Mouse (Mus musculus) E14TG2a.4 (cell line): Measurements from ENCODE around the gene Tpm3.

ENCODE experiments used
- H3K27me3 ChIP-seq: 2 replicates; pipeline ENCODE4 v1.6.1; 2014; ENCODE audit warnings: low read length, control low read depth; ENCODE audit not compliant: insufficient read depth
- H3K36me3 ChIP-seq: 2 replicates; pipeline ENCODE4 v1.6.1; 2014; ENCODE audit warnings: low read length, control low read depth; ENCODE audit not compliant: insufficient read depth
- H3K4me1 ChIP-seq: replicated peaks from 2 replicates; pipeline ENCODE4 v1.6.1; 2014; ENCODE audit warnings: low read depth, low read length, control low read depth
- H3K4me3 ChIP-seq: replicated peaks from 2 replicates; pipeline ENCODE4 v1.5.1; 2014; ENCODE audit warnings: mild to moderate bottlenecking, low read length
- H3K9me3 ChIP-seq: 2 replicates; pipeline ENCODE4 v1.6.1; 2014; ENCODE audit warnings: low read length, control low read depth
- CTCF ChIP-seq: conservative IDR thresholded peaks from 2 replicates; pipeline ENCODE4 v1.5.1; 2014; ENCODE audit warnings: low read length
- NANOG ChIP-seq: IDR thresholded peaks from 2 replicates; pipeline ENCODE4 v1.6.1; 2014; ENCODE audit warnings: borderline replicate concordance, low read length, mixed read lengths
- POU5F1 ChIP-seq: IDR thresholded peaks from 2 replicates; pipeline ENCODE4 v1.6.1; 2014; ENCODE audit warnings: low read length, borderline replicate concordance

Tpm3 gene

GRCm38 (mm10) chr3:90080498-90080863 is 8.0 kb downstream of the Tpm3 start:
- Histone ChIP-seq H3K36me3 (peaks cover 44% of the 10 kb centered on the region), H3K4me3 (peak overlapping the region; percentile 96), H3K27me3 (no peaks in the 10 kb centered on the region), H3K4me1 (peaks cover 79% of the 10 kb centered on the region), H3K9me3 (no peaks in the 10 kb centered on the region)
- TF ChIP-seq CTCF (no peak), POU5F1 (no peak), NANOG (no peak)

DNA sequence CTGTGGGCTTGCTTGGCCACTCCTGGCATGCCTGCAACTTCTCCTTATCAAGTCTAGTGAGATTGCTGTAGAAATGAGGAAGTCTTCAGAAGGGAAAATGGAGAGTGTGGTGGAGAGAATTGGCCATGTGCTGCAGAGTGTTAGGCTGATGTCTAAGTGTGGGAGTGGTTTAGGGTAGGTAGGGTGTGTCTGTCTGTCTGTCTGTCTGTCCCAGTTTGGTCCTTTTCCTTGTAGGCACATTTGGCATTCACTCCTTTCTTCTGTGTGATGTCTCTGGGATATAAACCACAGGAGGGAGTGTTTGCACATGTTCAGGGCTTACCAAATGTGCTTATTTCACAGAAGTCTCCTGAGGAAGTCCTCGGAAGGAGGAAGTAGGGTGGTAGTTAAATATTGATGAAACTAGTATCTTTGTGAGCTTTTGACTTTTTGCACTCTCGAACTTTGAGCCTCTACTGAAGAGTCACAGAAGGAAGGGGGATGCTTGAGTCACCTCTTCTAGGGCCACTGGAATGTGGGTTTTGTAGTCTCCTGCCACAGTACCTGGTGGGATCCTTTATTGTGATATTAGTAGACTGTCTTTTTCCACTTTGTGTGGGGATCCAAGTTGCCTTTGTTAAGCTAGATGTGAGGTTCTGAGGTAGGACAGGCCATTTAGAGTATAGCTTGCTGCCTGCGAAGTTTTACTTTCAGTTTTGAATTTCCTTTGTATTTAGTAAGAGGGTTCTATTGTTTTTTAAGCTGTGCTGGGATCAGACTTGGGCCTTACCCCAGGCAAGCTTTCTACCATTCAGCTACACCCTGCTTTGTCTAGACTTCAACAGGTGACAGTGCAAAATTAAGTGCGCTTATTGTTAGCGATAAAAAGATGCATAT is 9.2 kb downstream of the Tpm3 start:
- H3K4me1 ChIP-seq, result peaks cover 82% of the 10 kb centered on the region
- no peaks in the 10 kb centered on the region for H3K9me3 ChIP-seq
- peak overlapping the region; percentile 96 for H3K4me3 ChIP-seq
- no peak; the same call in 1 of the 2 replicates for TF ChIP-seq NANOG
- no peak for TF ChIP-seq CTCF
- TF ChIP-seq POU5F1, result no peak
- H3K27me3 ChIP-seq, result no peaks in the 10 kb centered on the region
- H3K36me3 ChIP-seq, result peaks cover 56% of the 10 kb centered on the region

GRCm38 (mm10) chr3:90083034-90083433 is 10.6 kb downstream of the Tpm3 start:
- H3K9me3 ChIP-seq, result no peaks in the 10 kb centered on the region
- TF ChIP-seq CTCF (no peak), POU5F1 (no peak), NANOG (no peak)
- peaks cover 83% of the 10 kb centered on the region for H3K4me1 ChIP-seq
- peaks cover 70% of the 10 kb centered on the region for H3K36me3 ChIP-seq
- H3K4me3 ChIP-seq, result peak overlapping the region; percentile 96
- no peaks in the 10 kb centered on the region for H3K27me3 ChIP-seq

- H3K9me3 ChIP-seq, result no peaks in the 10 kb centered on the region
- peaks cover 78% of the 10 kb centered on the region for H3K36me3 ChIP-seq
- peaks cover 83% of the 10 kb centered on the region for H3K4me1 ChIP-seq
- TF ChIP-seq NANOG (no peak), POU5F1 (no peak), CTCF (no peak)
- peak overlapping the region; percentile 96 for H3K4me3 ChIP-seq
- H3K27me3 ChIP-seq, result no peaks in the 10 kb centered on the region
Measured at GRCm38 (mm10) chr3:90083698-90084324, 11.4 kb downstream of the Tpm3 start.

GRCm38 (mm10) chr3:90084790-90085189 is 12.3 kb downstream of the Tpm3 start:
- H3K4me1 ChIP-seq, result peaks cover 88% of the 10 kb centered on the region
- TF ChIP-seq POU5F1 (no peak), CTCF (no peak), NANOG (no peak)
- H3K27me3 ChIP-seq, result no peaks in the 10 kb centered on the region
- H3K36me3 ChIP-seq, result peaks cover 88% of the 10 kb centered on the region
- H3K4me3 ChIP-seq, result peak overlapping the region; percentile 96; the same call in 1 of the 2 replicates
- H3K9me3 ChIP-seq, result no peaks in the 10 kb centered on the region

GRCm38 (mm10) chr3:90085281-90085680 is 12.8 kb downstream of the Tpm3 start:
- H3K27me3 ChIP-seq, result no peaks in the 10 kb centered on the region
- H3K36me3 ChIP-seq, result peaks cover 92% of the 10 kb centered on the region
- H3K4me1 ChIP-seq, result peaks cover 93% of the 10 kb centered on the region
- H3K4me3 ChIP-seq, result peak overlapping the region; percentile 96; the same call in 1 of the 2 replicates
- H3K9me3 ChIP-seq, result no peaks in the 10 kb centered on the region
- TF ChIP-seq CTCF (no peak), NANOG (no peak), POU5F1 (no peak)

- peaks cover 99% of the 10 kb centered on the region for H3K4me1 ChIP-seq
Measured at GRCm38 (mm10) chr3:90086068-90086467, 13.6 kb downstream of the Tpm3 start.

GRCm38 (mm10) chr3:90088617-90089016 is 16.2 kb downstream of the Tpm3 start:
- H3K4me3 ChIP-seq, result no peak overlapping the region
- no peaks in the 10 kb centered on the region for H3K27me3 ChIP-seq
- no peak for TF ChIP-seq POU5F1
- no peak for TF ChIP-seq NANOG
- TF ChIP-seq CTCF, result no peak
- peaks cover 100% of the 10 kb centered on the region for H3K36me3 ChIP-seq
- no peaks in the 10 kb centered on the region for H3K9me3 ChIP-seq
- peaks cover 97% of the 10 kb centered on the region for H3K4me1 ChIP-seq

More at GRCm38 (mm10) chr3:90086068-90086467, 13.6 kb downstream of the Tpm3 start:
- H3K36me3 ChIP-seq, result peaks cover 99% of the 10 kb centered on the region
- no peak for TF ChIP-seq POU5F1
- no peak for TF ChIP-seq NANOG
- TF ChIP-seq CTCF, result no peak
- no peaks in the 10 kb centered on the region for H3K27me3 ChIP-seq
- peak overlapping the region; percentile 96; the same call in 1 of the 2 replicates for H3K4me3 ChIP-seq
- no peaks in the 10 kb centered on the region for H3K9me3 ChIP-seq
